Mouse (Mus musculus) stomach, postnatal 0 days (tissue): ENCODE measurements around the gene Mdm4.

Experiments
- CTCF ChIP-seq: IDR thresholded peaks from 2 replicates; pipeline ENCODE4 v1.5.1; 2016; ENCODE audit warnings: antibody characterized with exemption, low read depth, mild to moderate bottlenecking, moderate library complexity
- EP300 ChIP-seq: optimal IDR thresholded peaks from 2 replicates; pipeline ENCODE3; 2016; ENCODE audit warnings: antibody characterized with exemption

GRCm38 (mm10) chr1:133079509-133079908 is 49.1 kb upstream of the Mdm4 start:
- TF ChIP-seq CTCF (no peak), EP300 (no peak)
